Mouse (Mus musculus) megakaryocyte, adult 5-6 weeks (primary cell): ENCODE measurements around the gene Ptprg. TPM values are rescaled to one million over a fixed set of nuclear protein-coding genes. Genes with fewer than 3 reads are reported as not detected.

Source experiments
- total RNA-seq, 2 experiments: library from RNA; stranded (forward) in 1 of 2; stranded (reverse) in 1 of 2; fragments of 153-499, 151-499 nt in 1 of 2; fragments of 221-1000, 200-1000 nt in 1 of 2; gene quantifications; 2 replicates each; pipeline versions ENCODE4 v1.2.3 to v1.2.4; 2015 to 2017

Gene Ptprg
- total RNA-seq, 2 experiments from 2014 or later = 0.07 TPM; not detected in 1

Other genes starting within 250 kb of the Ptprg start
- 0.45 and 0.75 TPM in 2 replicates for gene Gm3839, start 196.8 kb upstream of the Ptprg start, total RNA-seq (2015)
- gene Gm3839, start 196.8 kb upstream of the Ptprg start, total RNA-seq (2017) = 0.73 and 0.94 TPM in 2 replicates